Mouse (Mus musculus): ENCODE results near the gene Terb1. TPM values are rescaled to one million over a fixed set of nuclear protein-coding genes. Genes with fewer than 3 reads are reported as not detected.

Terb1 gene
- total RNA-seq (2023): not detected

GRCm38 (mm10) chr8:104509061-104510006, at the start of gene Terb1:
Gene Terb1, minus strand, starts transcription at chr8:104509910.

GRCm38 (mm10) chr8:104533971-104534778, 24.5 kb upstream of the Terb1 start, which contains the start of the genes Nae1 and Car7:
Gene Nae1, minus strand, starts transcription at chr8:104534637.
Gene Car7, plus strand, starts transcription at chr8:104534689.

GRCm38 (mm10) chr8:104442299-104443124, 67.2 kb downstream of the Terb1 start, which contains the start of gene Dync1li2:
Gene Dync1li2, minus strand, starts transcription at chr8:104443047.

Other genes with a start within 250 kb of the Terb1 start
- not detected for gene Cmtm2a, start 216.7 kb downstream of the Terb1 start, total RNA-seq (2023)
- gene Gm45711, start 199.8 kb downstream of the Terb1 start, total RNA-seq (2023): not detected
- gene Cmtm1, start 199.8 kb downstream of the Terb1 start, total RNA-seq (2023): not detected
- not detected for gene Gm11020, start 188.3 kb downstream of the Terb1 start, total RNA-seq (2023)
- not detected for gene Cmtm2b, start 187.7 kb downstream of the Terb1 start, total RNA-seq (2023)
- 100 to 1,000 TPM; 150 to 162 TPM for gene Cmtm3, start 170.5 kb downstream of the Terb1 start, total RNA-seq (2023)
- gene Cmtm4, start 114.1 kb downstream of the Terb1 start, total RNA-seq (2023): 1 to 10 TPM; 3.4 to 3.6 TPM
- 10 to 100 TPM; 62.9 to 78.2 TPM for gene Dync1li2, start 66.9 kb downstream of the Terb1 start, total RNA-seq (2023)
- gene Nae1, start 24.7 kb upstream of the Terb1 start, total RNA-seq (2023): 10 to 100 TPM; 20.2 to 26.1 TPM
- gene Car7, start 24.8 kb upstream of the Terb1 start, total RNA-seq (2023): 1 to 10 TPM in 1 of 2 experiments, under 1 TPM in 1; 0.43 to 1.6 TPM
- 10 to 100 TPM; 10.9 to 11.4 TPM for gene Pdp2, start 81.5 kb upstream of the Terb1 start, total RNA-seq (2023)
- gene Cdh16, start 114.5 kb upstream of the Terb1 start, total RNA-seq (2023): not detected
- 10 to 100 TPM; 12.1 to 12.6 TPM for gene Rrad, start 121.4 kb upstream of the Terb1 start, total RNA-seq (2023)
- gene Ciao2b, start 132.1 kb upstream of the Terb1 start, total RNA-seq (2023): 10 to 100 TPM; 24.0 to 25.6 TPM
- gene Ces2a, start 224.1 kb upstream of the Terb1 start, total RNA-seq (2023): not detected

All from monocyte, adult 59 days (primary cell).